8 mouse cellular contexts compared by ENCODE assay signal in genomic region chr11:116615735-116616437, GRCm38 (mm10). TPM values are rescaled to one million over a fixed set of nuclear protein-coding genes. Genes with fewer than 3 reads are reported as not detected.
A peak's percentile ranks its signal among the peaks of the same experiment; 100 is the strongest.
DNase-seq lines count a peak whose midpoint lies in the region; ATAC-seq and TF ChIP-seq lines count a peak whose summit lies in the region.

No protein-coding gene starts in this region.

- no peaks in the 10 kb centered on the region for H3K9me3 ChIP-seq in heart, postnatal 0 days (replicated peaks; ENCODE audit: control insufficient read depth, low read length)
- H3K9me3 ChIP-seq in forebrain, embryonic 15.5 days, result no peaks in the 10 kb centered on the region

- 0 out of 2 replicates have a peak, but pooled peaks have one; percentile 17 for TF ChIP-seq POLR2A in bone marrow macrophage, adult 2 months (IDR thresholded peaks at IDR 0.05; ENCODE audit: borderline replicate concordance, low read depth, low read length)

- no peaks in the 10 kb centered on the region for H3K27me3 ChIP-seq in heart, postnatal 0 days (ENCODE audit: control insufficient read depth, insufficient read depth, low read length)
- no peaks in the 10 kb centered on the region for H3K27me3 ChIP-seq in forebrain, embryonic 15.5 days

- peak overlapping the region; percentile 41 for H3K4me2 ChIP-seq in heart, postnatal 0 days (ENCODE audit: low read depth, low read length)
- H3K4me2 ChIP-seq in forebrain, embryonic 15.5 days (replicated peaks), result no peak overlapping the region

- 29% methylated on average over 14 of the region's 15 CpGs for WGBS in heart, postnatal 0 days
- 58% methylated on average over 15 of the region's 15 CpGs for whole genome bisulfite sequencing in forebrain, embryonic 15.5 days

- ATAC-seq in heart, postnatal 0 days (ENCODE audit: insufficient read depth, low read depth), result peak; percentile 67
- no peak for ATAC-seq in forebrain, embryonic 15.5 days (replicated peaks)

- peaks cover 62% of the 10 kb centered on the region for H3K4me1 ChIP-seq in bone marrow macrophage, adult 2 months (ENCODE audit: control insufficient read depth, insufficient read depth, low read length)
- H3K4me1 ChIP-seq in heart, postnatal 0 days (ENCODE audit: control insufficient read depth, insufficient read depth), result peaks cover 56% of the 10 kb centered on the region
- peaks cover 11% of the 10 kb centered on the region; the same call in 1 of the 2 replicates for H3K4me1 ChIP-seq in forebrain, embryonic 15.5 days

- TF ChIP-seq CTCF in bone marrow macrophage, adult 2 months (IDR thresholded peaks at IDR 0.05; ENCODE audit: low read depth, low read length), result no peak
- TF ChIP-seq CTCF in heart, postnatal 0 days (IDR thresholded peaks at IDR 0.05; ENCODE audit: low read depth), result peak; percentile 37

- H3K27ac ChIP-seq in bone marrow macrophage, adult 2 months (ENCODE audit: insufficient read depth, low read depth, low read length), result peak overlapping the region; percentile 99
- H3K27ac ChIP-seq in heart, postnatal 0 days (ENCODE audit: low read depth), result peak overlapping the region; percentile 82
- no peak overlapping the region for H3K27ac ChIP-seq in forebrain, embryonic 15.5 days (replicated peaks)

- no peak overlapping the region; the same call in 1 of the 2 replicates for H3K9ac ChIP-seq in heart, postnatal 0 days (replicated peaks; ENCODE audit: low read depth, low read length)
- H3K9ac ChIP-seq in forebrain, embryonic 15.5 days (replicated peaks), result no peak overlapping the region

- H3K36me3 ChIP-seq in heart, postnatal 0 days (replicated peaks; ENCODE audit: control insufficient read depth, insufficient read depth, low read length), result no peaks in the 10 kb centered on the region
- no peaks in the 10 kb centered on the region for H3K36me3 ChIP-seq in forebrain, embryonic 15.5 days

- peak overlapping the region; percentile 50 for H3K4me3 ChIP-seq in bone marrow macrophage, adult 2 months (ENCODE audit: insufficient read depth, low read length)
- no peak overlapping the region for H3K4me3 ChIP-seq in heart, postnatal 0 days (ENCODE audit: low read depth, low read length)
- no peak overlapping the region for H3K4me3 ChIP-seq in forebrain, embryonic 15.5 days

- DNase-seq in ovary, adult 18-20 months (ENCODE audit: low spot score), result peak; percentile 59
- DNase-seq in ovary, postnatal 10 days (ENCODE audit: low spot score), result no peak
- peak; percentile 52 for DNase-seq in heart, postnatal 0 days (ENCODE audit: low spot score)
- peak; percentile 89 for DNase-seq in liver
- peak; percentile 29 to 53 for DNase-seq in natural killer cell, adult 2 months (ENCODE audit: low spot score in 2 of 2)
- no peak for DNase-seq in frontal cortex, postnatal 25 days (ENCODE audit: low spot score in 2 of 2)

- peak; percentile 25; the same call in 1 of the 2 replicates for TF ChIP-seq EP300 in heart, postnatal 0 days (IDR thresholded peaks at IDR 0.05; ENCODE audit: low read depth)

RNA-seq across cellular contexts. Expression of gene Rhbdf2, which starts 10.9 kb away (rescaled TPM):
- polyA plus RNA-seq in bone marrow macrophage, adult 2 months (2012; ENCODE audit: insufficient read depth, insufficient read length, missing spikeins), result 37.5 and 39.0 TPM in 2 replicates
- total RNA-seq in heart, postnatal 0 days (2014; rRNA removed; ENCODE audit: low replicate concordance), result 19.0 and 25.5 TPM in 2 replicates
- polyA plus RNA-seq in heart, postnatal 0 days (2015; fragmentation: Nextera tagmentation; extraction: Ambion mirVana), result 5.8 and 6.1 TPM in 2 replicates
- 1.3 and 1.4 TPM in 2 replicates for polyA plus RNA-seq in forebrain, embryonic 15.5 days (2015; fragmentation: Nextera tagmentation; extraction: Ambion mirVana)

RNA-seq across cellular contexts. Expression of gene Aanat, which starts 29.7 kb away (rescaled TPM):
- polyA plus RNA-seq in bone marrow macrophage, adult 2 months (2012; ENCODE audit: insufficient read depth, insufficient read length, missing spikeins), result not detected in 2 replicates
- total RNA-seq in heart, postnatal 0 days (2014; rRNA removed; ENCODE audit: low replicate concordance), result not detected in 2 replicates
- not detected in 2 replicates for polyA plus RNA-seq in heart, postnatal 0 days (2015; fragmentation: Nextera tagmentation; extraction: Ambion mirVana)
- polyA plus RNA-seq in forebrain, embryonic 15.5 days (2015; fragmentation: Nextera tagmentation; extraction: Ambion mirVana), result 0.15 TPM in 1 of 2 replicates, not detected in the other

RNA-seq across cellular contexts. Expression of gene Ube2o, which starts 34.6 kb away (rescaled TPM):
- 6.2 and 8.0 TPM in 2 replicates for polyA plus RNA-seq in bone marrow macrophage, adult 2 months (2012; ENCODE audit: insufficient read depth, insufficient read length, missing spikeins)
- 17.2 and 34.8 TPM in 2 replicates for total RNA-seq in heart, postnatal 0 days (2014; rRNA removed; ENCODE audit: low replicate concordance)
- 4.1 and 5.2 TPM in 2 replicates for polyA plus RNA-seq in heart, postnatal 0 days (2015; fragmentation: Nextera tagmentation; extraction: Ambion mirVana)
- 22.4 and 27.3 TPM in 2 replicates for polyA plus RNA-seq in forebrain, embryonic 15.5 days (2015; fragmentation: Nextera tagmentation; extraction: Ambion mirVana)

RNA-seq across cellular contexts. Expression of gene Prcd, which starts 37.4 kb away (rescaled TPM):
- not detected in 2 replicates for polyA plus RNA-seq in bone marrow macrophage, adult 2 months (2012; ENCODE audit: insufficient read depth, insufficient read length, missing spikeins)
- not detected in 2 replicates for total RNA-seq in heart, postnatal 0 days (2014; rRNA removed; ENCODE audit: low replicate concordance)
- polyA plus RNA-seq in heart, postnatal 0 days (2015; fragmentation: Nextera tagmentation; extraction: Ambion mirVana), result 2.5 and 2.6 TPM in 2 replicates
- polyA plus RNA-seq in forebrain, embryonic 15.5 days (2015; fragmentation: Nextera tagmentation; extraction: Ambion mirVana), result 2.0 and 2.4 TPM in 2 replicates

RNA-seq across cellular contexts. Expression of gene Cygb, which starts 38.2 kb away (rescaled TPM):
- polyA plus RNA-seq in bone marrow macrophage, adult 2 months (2012; ENCODE audit: insufficient read depth, insufficient read length, missing spikeins), result not detected in 2 replicates
- total RNA-seq in heart, postnatal 0 days (2014; rRNA removed; ENCODE audit: low replicate concordance), result 11.4 and 38.8 TPM in 2 replicates
- 21.1 and 21.6 TPM in 2 replicates for polyA plus RNA-seq in heart, postnatal 0 days (2015; fragmentation: Nextera tagmentation; extraction: Ambion mirVana)
- 15.8 and 16.4 TPM in 2 replicates for polyA plus RNA-seq in forebrain, embryonic 15.5 days (2015; fragmentation: Nextera tagmentation; extraction: Ambion mirVana)

Comparison
In these comparisons a context has a peak if more than half of its experiments do, and no peak if none do; other contexts are left out.
1. DNase-seq: peak in ovary, adult 18-20 months (single experiment), heart, postnatal 0 days (single experiment), liver (single experiment) and natural killer cell, adult 2 months (2 of 2); none in ovary, postnatal 10 days (single experiment) and frontal cortex, postnatal 25 days (0 of 2).